Mouse (Mus musculus) kidney, embryonic 15.5 days (tissue): ENCODE results near the gene Klk1b24. TPM values are rescaled to one million over a fixed set of nuclear protein-coding genes. Genes with fewer than 3 reads are reported as not detected.
"Not testable (repeated sequence)": the region's sequence is repeated elsewhere in the genome, so short reads cannot be mapped to it uniquely, and the experiment has no call there.

ENCODE experiments used
- ATAC-seq: fragments of 200-750 bp; cut with Nextera tagmentation; replicated peaks from 2 replicates; pipeline ENCODE4 v1.8.0; 2017; ENCODE audit warnings: moderate TSS enrichment; ENCODE audit not compliant: low FRiP score
- H3K27ac ChIP-seq: fragments of 300-500 bp; sonication (generic); 2 replicates; pipeline ENCODE4 v1.5.1; 2015; ENCODE audit warnings: mild to moderate bottlenecking, inconsistent platforms
- H3K27me3 ChIP-seq: fragments of 300-500 bp; sonication (generic); 2 replicates; pipeline ENCODE4 v1.6.1; 2015; ENCODE audit warnings: inconsistent platforms
- H3K36me3 ChIP-seq: fragments of 300-500 bp; sonication (generic); 2 replicates; pipeline ENCODE4 v1.6.1; 2015; ENCODE audit warnings: inconsistent platforms
- H3K4me1 ChIP-seq: fragments of 300-500 bp; sonication (generic); 2 replicates; pipeline ENCODE4 v1.6.1; 2015; ENCODE audit warnings: inconsistent platforms
- H3K4me2 ChIP-seq: fragments of 300-500 bp; sonication (generic); 2 replicates; pipeline ENCODE4 v1.6.1; 2015; ENCODE audit warnings: moderate library complexity, mild to moderate bottlenecking, inconsistent platforms
- H3K4me3 ChIP-seq: fragments of 300-500 bp; sonication (generic); replicated peaks from 2 replicates; pipeline ENCODE4 v1.5.1; 2015; ENCODE audit warnings: mild to moderate bottlenecking, inconsistent platforms
- H3K9ac ChIP-seq: fragments of 300-500 bp; sonication (generic); 2 replicates; pipeline ENCODE4 v1.6.1; 2015; ENCODE audit warnings: mild to moderate bottlenecking, inconsistent platforms
- H3K9me3 ChIP-seq: fragments of 300-500 bp; sonication (generic); replicated peaks from 2 replicates; pipeline ENCODE4 v1.6.1; 2016; ENCODE audit warnings: inconsistent platforms
- WGBS: fragments of 180-500 bp; shearing (Covaris S2); methylation state at CpG from one replicate; pipeline ENCODE4 v1.1.7; 2015; ENCODE audit warnings: mixed read lengths; 5-methylcytosine and 5-hydroxymethylcytosine counted together
- polyA plus RNA-seq: library from polyadenylated mRNA; unstranded; fragments of >200 nt; fragmentation: Nextera tagmentation; extraction: Ambion mirVana; gene quantifications from 2 replicates; pipeline ENCODE4 v1.2.1, GENCODE M21; 2015

Klk1b24 gene
- not detected in 2 replicates for polyA plus RNA-seq

GRCm38 (mm10) chr7:44187936-44188335 is at the start of gene Klk1b24:
Gene Klk1b24, plus strand, starts transcription at chr7:44188236.
- ATAC-seq, H3K27ac ChIP-seq, H3K9me3 ChIP-seq, H3K36me3 ChIP-seq, H3K9ac ChIP-seq, H3K27me3 ChIP-seq, H3K4me1 ChIP-seq, H3K4me3 ChIP-seq, H3K4me2 ChIP-seq: not testable (repeated sequence)

DNA sequence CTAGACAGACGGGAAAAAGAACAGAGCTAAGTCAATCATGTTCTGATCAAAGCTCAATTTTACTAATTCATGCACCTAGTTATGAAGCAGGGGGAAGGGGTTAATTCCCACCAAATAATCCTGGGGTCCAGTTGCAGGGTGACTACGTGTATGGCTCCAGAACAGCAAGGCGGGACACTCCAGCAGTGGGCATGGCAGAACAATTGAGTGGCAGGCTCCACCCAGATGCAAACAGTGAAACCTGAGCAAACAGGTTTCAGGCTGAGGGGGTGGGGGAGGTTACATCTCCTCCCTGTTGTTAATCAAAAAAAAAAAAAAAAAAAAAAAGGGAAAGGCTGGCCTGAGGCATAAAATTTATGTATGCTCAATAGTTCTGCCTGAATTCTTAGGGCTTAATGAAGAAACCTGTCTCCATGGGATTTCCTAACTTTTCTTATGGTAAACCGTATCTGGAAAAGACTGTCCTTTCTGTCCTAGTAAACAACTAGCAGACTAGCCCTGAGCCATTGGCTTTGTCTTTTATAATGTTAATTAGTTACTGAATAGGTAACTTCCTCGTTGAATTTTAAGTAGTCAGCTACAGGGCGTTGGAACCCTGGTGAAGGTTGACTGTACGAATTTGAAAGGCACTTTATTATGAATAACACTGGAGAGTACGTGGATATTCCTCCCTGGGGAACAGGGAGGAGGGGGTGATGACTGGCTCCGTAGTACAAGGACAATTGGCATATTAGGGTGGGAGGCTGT is 8.6 kb upstream of the Klk1b24 start:
- 57% methylated on average over 9 of the region's 9 CpGs for WGBS
- Histone ChIP-seq H3K4me2 (no peak overlapping the region), H3K4me3 (no peak overlapping the region), H3K27ac (0 out of 2 replicates have a peak overlapping the region, but pooled peaks have one; percentile 18), H3K9me3 (no peaks in the 10 kb centered on the region), H3K4me1 (0 out of 2 replicates have a peak, but pooled peaks cover 5% of the 10 kb centered on the region), H3K36me3 (no peaks in the 10 kb centered on the region), H3K27me3 (no peaks in the 10 kb centered on the region), H3K9ac (no peak overlapping the region)
- ATAC-seq = no peak; the same call in 1 of the 2 replicates

DNA sequence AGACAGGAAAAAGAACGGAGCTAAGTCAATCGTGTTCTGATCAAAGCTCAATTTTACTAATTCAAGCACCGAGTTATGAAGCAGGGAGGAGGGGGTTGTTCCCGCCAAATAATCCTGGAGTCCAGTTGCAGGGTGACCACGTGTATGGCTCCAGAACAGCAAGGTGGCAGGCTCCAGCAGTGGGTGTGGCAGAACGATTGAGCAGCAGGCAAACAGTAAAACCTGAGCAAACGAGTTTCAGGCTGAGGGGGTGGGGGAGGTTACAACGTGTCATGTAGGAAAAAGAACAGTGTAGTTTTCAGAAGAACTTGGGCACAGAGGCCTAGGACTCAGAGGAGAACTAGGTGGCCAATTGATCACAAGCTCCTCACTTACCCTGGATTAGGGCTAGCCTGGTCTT is 1.5 kb upstream of the Klk1b24 start:
- not testable (repeated sequence) for H3K9ac ChIP-seq, ATAC-seq, H3K9me3 ChIP-seq, H3K27me3 ChIP-seq, H3K4me1 ChIP-seq, H3K4me2 ChIP-seq, H3K36me3 ChIP-seq, H3K4me3 ChIP-seq, H3K27ac ChIP-seq
- 49% methylated on average over 8 of the region's 8 CpGs for WGBS

DNA sequence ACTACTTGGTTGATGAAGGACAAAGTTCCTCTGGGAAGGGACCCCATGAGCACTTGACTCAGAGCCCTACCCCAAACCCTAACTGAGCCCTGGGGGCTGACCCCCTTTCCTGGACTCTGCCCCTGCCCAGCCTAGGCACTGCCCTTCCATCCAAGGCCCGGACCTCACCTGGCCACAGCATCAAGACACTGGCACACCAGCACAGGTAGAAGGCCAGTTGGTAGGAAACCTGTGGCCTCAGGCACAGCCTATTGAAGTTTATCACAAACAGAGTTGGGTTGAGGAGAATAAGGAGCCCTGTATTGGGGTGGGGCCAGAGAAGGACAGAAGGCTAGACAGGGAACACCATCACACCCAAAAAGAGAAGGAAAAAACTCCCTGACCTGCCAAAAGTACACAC is 5.4 kb downstream of the Klk1b24 start:
- WGBS = 92% methylated on average over 1 of the region's 1 CpGs
- H3K4me1 ChIP-seq, ATAC-seq, H3K36me3 ChIP-seq, H3K9ac ChIP-seq, H3K9me3 ChIP-seq, H3K27me3 ChIP-seq, H3K27ac ChIP-seq, H3K4me3 ChIP-seq, H3K4me2 ChIP-seq: not testable (repeated sequence)

DNA sequence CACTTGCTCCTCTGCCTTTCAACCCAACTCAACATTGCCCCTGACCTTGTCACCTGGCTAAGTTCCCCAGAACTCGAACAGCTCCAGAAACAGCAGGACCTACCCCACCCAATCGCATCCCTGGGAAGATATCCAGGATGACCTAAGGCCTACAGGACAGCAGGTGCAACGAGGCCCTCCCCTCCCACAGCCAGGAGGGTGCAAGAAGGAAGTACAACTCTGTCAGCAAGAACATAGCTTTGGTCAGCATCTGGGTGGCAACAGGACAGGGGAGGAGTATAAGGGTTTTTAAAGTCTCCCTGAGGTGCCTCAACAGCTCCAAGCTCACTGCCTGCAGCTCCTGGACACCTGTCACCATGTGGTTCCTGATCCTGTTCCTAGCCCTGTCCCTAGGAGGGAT is 9.9 kb downstream of the Klk1b24 start, which contains the start of gene Klk1b3:
Klk1b3 (plus strand) TSS at position 301 of the 400 bp plus-strand sequence.
- ATAC-seq = no peak
- H3K9me3 ChIP-seq = no peaks in the 10 kb centered on the region
- H3K9ac ChIP-seq = no peak within 1 kb of the TSS
- H3K27me3 ChIP-seq = no peaks in the 10 kb centered on the region
- no peak within 1 kb of the TSS for H3K4me2 ChIP-seq
- H3K4me1 ChIP-seq = no peaks in the 10 kb centered on the region
- no peak within 1 kb of the TSS for H3K4me3 ChIP-seq
- WGBS = 67% methylated on average over 3 of the region's 3 CpGs
- no peak within 1 kb of the TSS for H3K27ac ChIP-seq
- H3K36me3 ChIP-seq = no peaks in the 10 kb centered on the region

GRCm38 (mm10) chr7:44207135-44207534 is 19.1 kb downstream of the Klk1b24 start, which contains the start of gene Klk1b4:
Gene Klk1b4, plus strand, starts transcription at chr7:44207435.
- WGBS = 22% methylated on average over 3 of the region's 3 CpGs
- H3K9ac ChIP-seq, H3K27me3 ChIP-seq, H3K4me2 ChIP-seq, H3K9me3 ChIP-seq, H3K4me1 ChIP-seq, H3K36me3 ChIP-seq, ATAC-seq, H3K27ac ChIP-seq, H3K4me3 ChIP-seq: not testable (repeated sequence)

GRCm38 (mm10) chr7:44208307-44208706 is 20.3 kb downstream of the Klk1b24 start:
- no peak overlapping the region for H3K4me2 ChIP-seq
- H3K4me3 ChIP-seq = no peak overlapping the region
- WGBS = 73% methylated on average over 3 of the region's 3 CpGs
- H3K9me3 ChIP-seq = no peaks in the 10 kb centered on the region
- no peak overlapping the region for H3K9ac ChIP-seq
- no peak overlapping the region for H3K27ac ChIP-seq
- ATAC-seq = no peak
- H3K36me3 ChIP-seq = no peaks in the 10 kb centered on the region
- H3K4me1 ChIP-seq = no peaks in the 10 kb centered on the region
- no peaks in the 10 kb centered on the region for H3K27me3 ChIP-seq

DNA sequence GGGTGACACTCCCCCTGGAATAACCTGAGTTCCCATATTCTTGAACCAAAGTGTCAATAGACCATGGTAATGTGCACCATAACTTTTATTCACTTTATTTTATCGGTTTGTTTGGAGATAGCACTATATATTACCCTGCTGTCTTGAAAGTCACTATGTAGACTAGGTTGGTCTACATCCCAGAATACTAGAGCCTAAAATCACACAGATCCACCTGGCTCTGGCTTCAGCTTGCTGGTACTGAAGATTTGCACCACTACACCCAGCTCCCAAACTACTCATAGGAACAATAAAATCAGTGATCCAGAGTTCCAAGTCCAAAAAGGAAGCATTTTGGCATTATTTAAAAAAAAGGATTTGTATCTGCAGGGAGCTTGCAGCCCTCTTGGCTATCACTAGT is 27.6 kb downstream of the Klk1b24 start, which contains the start of gene Klk1b5:
Klk1b5 (plus strand) TSS at position 301 of the 400 bp plus-strand sequence.
- Histone ChIP-seq H3K36me3 (no peaks in the 10 kb centered on the region), H3K4me1 (no peaks in the 10 kb centered on the region), H3K27me3 (no peaks in the 10 kb centered on the region), H3K4me3 (no peak within 1 kb of the TSS), H3K27ac (no peak within 1 kb of the TSS), H3K9me3 (no peaks in the 10 kb centered on the region), H3K4me2 (no peak within 1 kb of the TSS), H3K9ac (no peak within 1 kb of the TSS)
- WGBS = 85% methylated on average over 1 of the region's 1 CpGs
- no peak for ATAC-seq

DNA sequence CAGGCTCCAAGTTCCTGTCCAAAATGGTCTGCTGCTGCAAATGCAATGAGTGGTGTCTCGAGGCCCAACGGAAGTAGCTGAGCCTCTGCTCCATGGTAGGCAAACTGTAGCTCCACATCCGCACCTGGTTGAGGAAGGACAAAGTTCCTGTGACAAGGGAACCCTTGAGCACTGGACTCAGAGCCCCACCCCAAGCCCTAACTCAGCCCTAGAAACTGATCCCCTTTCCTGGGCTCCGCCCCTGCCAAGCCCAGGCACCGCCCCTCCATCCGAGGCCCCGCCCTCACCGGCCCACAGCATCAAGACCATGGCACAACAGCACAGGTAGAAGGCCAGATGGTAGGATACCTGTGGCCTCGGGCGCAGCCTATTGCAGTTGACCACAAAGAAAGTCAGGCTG is 33.6 kb downstream of the Klk1b24 start:
- not testable (repeated sequence) for ATAC-seq, H3K27ac ChIP-seq, H3K4me1 ChIP-seq, H3K4me3 ChIP-seq, H3K9me3 ChIP-seq, H3K4me2 ChIP-seq, H3K27me3 ChIP-seq, H3K9ac ChIP-seq, H3K36me3 ChIP-seq
- 69% methylated on average over 9 of the region's 10 CpGs for WGBS

DNA sequence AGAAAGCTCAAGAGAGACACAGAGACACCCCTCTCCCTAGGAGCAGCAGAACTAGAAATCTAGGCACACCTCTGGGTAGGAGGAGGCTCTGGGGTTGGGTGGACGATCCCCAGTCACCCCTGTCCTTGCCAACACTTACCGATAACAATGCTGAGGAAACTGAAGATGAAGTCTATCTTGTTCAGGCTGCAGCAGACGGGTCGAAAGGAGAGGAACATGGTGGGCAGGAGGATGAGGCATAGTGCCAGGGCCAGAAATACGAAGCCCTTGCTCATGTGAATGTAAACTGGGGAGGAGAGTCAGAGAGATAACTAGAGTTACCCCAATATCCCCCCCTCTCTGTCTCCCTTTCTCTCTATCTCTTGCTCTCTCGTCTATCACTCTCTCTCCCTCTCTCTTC is 34.3 kb downstream of the Klk1b24 start:
- not testable (repeated sequence) for H3K27ac ChIP-seq, H3K9ac ChIP-seq, H3K4me1 ChIP-seq, H3K27me3 ChIP-seq, H3K36me3 ChIP-seq, ATAC-seq, H3K9me3 ChIP-seq, H3K4me2 ChIP-seq, H3K4me3 ChIP-seq
- 77% methylated on average over 6 of the region's 6 CpGs for WGBS

GRCm38 (mm10) chr7:44225076-44225475 is 37.0 kb downstream of the Klk1b24 start, which contains the start of gene Klk1:
Gene Klk1, plus strand, starts transcription at chr7:44225360.
- no peaks in the 10 kb centered on the region for H3K9me3 ChIP-seq
- 29% methylated on average over 1 of the region's 1 CpGs for WGBS
- H3K36me3 ChIP-seq = no peaks in the 10 kb centered on the region
- H3K4me3 ChIP-seq = no peak within 1 kb of the TSS
- H3K4me2 ChIP-seq = no peak within 1 kb of the TSS
- H3K9ac ChIP-seq = no peak within 1 kb of the TSS
- no peaks in the 10 kb centered on the region for H3K4me1 ChIP-seq
- ATAC-seq = no peak
- no peaks in the 10 kb centered on the region for H3K27me3 ChIP-seq
- H3K27ac ChIP-seq = no peak within 1 kb of the TSS

GRCm38 (mm10) chr7:44235909-44236308 is 47.9 kb downstream of the Klk1b24 start, which contains the start of gene Gm36864:
Gene Gm36864, plus strand, starts transcription at chr7:44236177.
- ATAC-seq = no peak

More at GRCm38 (mm10) chr7:44235909-44236308, 47.9 kb downstream of the Klk1b24 start, which contains the start of gene Gm36864:
- Histone ChIP-seq H3K4me1 (no peaks in the 10 kb centered on the region), H3K9ac (no peak within 1 kb of the TSS), H3K9me3 (no peaks in the 10 kb centered on the region), H3K4me2 (no peak within 1 kb of the TSS), H3K27me3 (no peaks in the 10 kb centered on the region), H3K36me3 (no peaks in the 10 kb centered on the region), H3K27ac (no peak within 1 kb of the TSS), H3K4me3 (no peak within 1 kb of the TSS)
- WGBS = 73% methylated on average over 3 of the region's 3 CpGs
